Mouse (Mus musculus): ENCODE data around the gene Cd44. TPM values are rescaled to one million over a fixed set of nuclear protein-coding genes. Genes with fewer than 3 reads are reported as not detected.

Cd44 gene
- polyA plus RNA-seq, 1 experiment: 26.9 TPM

- DNase-seq (ENCODE audit: low spot score): no peak
Observed at GRCm38 (mm10) chr2:102763176-102763575, 138.3 kb downstream of the Cd44 start.

Other genes starting within 250 kb of the Cd44 start
- gene Slc1a2, start 243.0 kb downstream of the Cd44 start, polyA plus RNA-seq (2012; rRNA removed): 0.13 and 0.17 TPM in 2 replicates
- gene Pdhx, start 171.8 kb upstream of the Cd44 start, polyA plus RNA-seq (2012; rRNA removed): 18.6 and 22.1 TPM in 2 replicates
- gene Apip, start 172.0 kb upstream of the Cd44 start, polyA plus RNA-seq (2012; rRNA removed): 34.1 and 35.2 TPM in 2 replicates

Data from urinary bladder, adult 2 months (tissue).